Mouse (Mus musculus) MEL (cell line): ENCODE measurements at regions not wholly inside any gene's neighbourhood (a gene's known extent, or its start where the extent isn't known, plus 50 kb on each side); places are given as distances from the start of the nearest gene placed in this dataset.

Experiments used
- DNase-seq: peaks from one replicate; pipeline ENCODE4 v3.0.0; 2011; ENCODE audit warnings: low read depth, low spot score
- H3K27ac ChIP-seq: 2 replicates; pipeline ENCODE4 v1.5.1; 2012; ENCODE audit warnings: low read depth, mild to moderate bottlenecking, control low read depth, low read length, moderate library complexity; ENCODE audit not compliant: control insufficient read depth
- H3K27me3 ChIP-seq, 2 experiments: fragments of 150-350 bp in 1 of 2; sonication (generic) in 1 of 2; 2 replicates each; pipeline ENCODE4 v1.6.1; 2012; ENCODE audit warnings: low read length in 2 of 2, mild to moderate bottlenecking in 2 of 2, improper control_type of control experiment in 1 of 2, moderate library complexity in 1 of 2; ENCODE audit not compliant: insufficient read depth in 2 of 2, control insufficient read depth in 1 of 2
- H3K36me3 ChIP-seq, 2 experiments: 2 replicates each; pipeline ENCODE4 v1.6.1; 2012 to 2014; ENCODE audit warnings: low read length in 2 of 2, improper control_type of control experiment in 1 of 2, inconsistent platforms in 1 of 2, mild to moderate bottlenecking in 1 of 2; ENCODE audit not compliant: insufficient read depth in 2 of 2, control insufficient read depth in 1 of 2
- H3K4me1 ChIP-seq, 2 experiments: fragments of 150-350 bp in 1 of 2; sonication (generic) in 1 of 2; 2 replicates each; pipeline ENCODE4 v1.6.1; 2012; ENCODE audit warnings: low read length in 2 of 2, improper control_type of control experiment in 1 of 2, mild to moderate bottlenecking in 1 of 2; ENCODE audit not compliant: insufficient read depth in 2 of 2, control insufficient read depth in 1 of 2
- H3K4me3 ChIP-seq, 2 experiments: fragments of 150-350 bp in 1 of 2; sonication (generic) in 1 of 2; 2 replicates each; pipeline ENCODE4 v1.5.1; 2012; ENCODE audit warnings: low read depth in 2 of 2, low read length in 2 of 2, mild to moderate bottlenecking in 2 of 2, moderate library complexity in 2 of 2, control low read depth in 1 of 2, improper control_type of control experiment in 1 of 2; ENCODE audit not compliant: control insufficient read depth in 1 of 2, insufficient read depth in 1 of 2
- H3K79me2 ChIP-seq: 2 replicates; pipeline ENCODE4 v1.6.1; 2012; ENCODE audit warnings: mild to moderate bottlenecking, low read length, moderate library complexity; ENCODE audit not compliant: control insufficient read depth, poor library complexity, insufficient read depth
- H3K9ac ChIP-seq: 2 replicates; pipeline ENCODE4 v1.6.1; 2012; ENCODE audit warnings: low read depth, mild to moderate bottlenecking, control low read depth, low read length, moderate library complexity; ENCODE audit not compliant: control insufficient read depth, poor library complexity, severe bottlenecking
- H3K9me3 ChIP-seq: fragments of 150-350 bp; sonication (generic); replicated peaks from 2 replicates; pipeline ENCODE4 v1.6.1; 2012; ENCODE audit warnings: mild to moderate bottlenecking, low read length, improper control_type of control experiment, moderate library complexity; ENCODE audit not compliant: insufficient read depth
- BHLHE40 ChIP-seq: IDR thresholded peaks from 2 replicates; pipeline ENCODE4 v1.6.1; 2012; ENCODE audit warnings: low read depth, mild to moderate bottlenecking, inconsistent platforms, low read length, improper control_type of control experiment, borderline replicate concordance
- CHD1 ChIP-seq: IDR thresholded peaks from 2 replicates; pipeline ENCODE4 v1.6.1; 2012; ENCODE audit warnings: low read depth, mild to moderate bottlenecking, inconsistent platforms, low read length, improper control_type of control experiment
- CHD2 ChIP-seq: IDR thresholded peaks from 2 replicates; pipeline ENCODE4 v1.6.1; 2011; ENCODE audit warnings: low read length, improper control_type of control experiment
- E2F4 ChIP-seq: IDR thresholded peaks from 2 replicates; pipeline ENCODE4 v1.6.1; 2011; ENCODE audit warnings: low read depth, low read length, improper control_type of control experiment, borderline replicate concordance
- EP300 ChIP-seq, 2 experiments: IDR thresholded peaks; 2 replicates each; pipeline ENCODE4 v1.6.1; 2011; ENCODE audit warnings: improper control_type of control experiment in 2 of 2, low read length in 2 of 2, low read depth in 1 of 2, mild to moderate bottlenecking in 1 of 2
- ETS1 ChIP-seq: IDR thresholded peaks from 2 replicates; pipeline ENCODE4 v1.6.1; 2012; ENCODE audit warnings: low read depth, mild to moderate bottlenecking, inconsistent platforms, low read length, improper control_type of control experiment, moderate library complexity
- JUND ChIP-seq: IDR thresholded peaks from 2 replicates; pipeline ENCODE4 v1.6.1; 2011; ENCODE audit warnings: low read depth, mild to moderate bottlenecking, improper control_type of control experiment, low read length
- KAT2A ChIP-seq: conservative IDR thresholded peaks from 2 replicates; pipeline ENCODE4 v1.6.1; 2012; ENCODE audit warnings: low read depth, low read length, improper control_type of control experiment, inconsistent platforms
- MAFK ChIP-seq: IDR thresholded peaks from 2 replicates; pipeline ENCODE4 v1.6.1; 2011; ENCODE audit warnings: low read depth, mild to moderate bottlenecking, low read length, improper control_type of control experiment, borderline replicate concordance
- MAX ChIP-seq: IDR thresholded peaks from 2 replicates; pipeline ENCODE4 v1.6.1; 2011; ENCODE audit warnings: low read length, improper control_type of control experiment
- MYB ChIP-seq: IDR thresholded peaks from 2 replicates; pipeline ENCODE4 v1.6.1; 2011; ENCODE audit warnings: mild to moderate bottlenecking, low read depth, low read length, improper control_type of control experiment
- MYC ChIP-seq: IDR thresholded peaks from 2 replicates; pipeline ENCODE4 v1.6.1; 2011; ENCODE audit warnings: low read depth, mild to moderate bottlenecking, low read length, improper control_type of control experiment, moderate library complexity
- NELFE ChIP-seq: IDR thresholded peaks from 2 replicates; pipeline ENCODE4 v1.6.1; 2011; ENCODE audit warnings: low read depth, low read length, improper control_type of control experiment
- RCOR1 ChIP-seq: IDR thresholded peaks from 2 replicates; pipeline ENCODE4 v1.6.1; 2012; ENCODE audit warnings: low read depth, mild to moderate bottlenecking, inconsistent platforms, low read length, improper control_type of control experiment
- SMC3 ChIP-seq: IDR thresholded peaks from 2 replicates; pipeline ENCODE4 v1.6.1; 2011; ENCODE audit warnings: low read depth, low read length, improper control_type of control experiment
- TAL1 ChIP-seq: IDR thresholded peaks from 2 replicates; pipeline ENCODE4 v1.6.1; 2012; ENCODE audit warnings: mild to moderate bottlenecking, inconsistent platforms, low read length, moderate library complexity, mixed read lengths
- TCF12 ChIP-seq: IDR thresholded peaks from 2 replicates; pipeline ENCODE4 v1.6.1; 2014; ENCODE audit warnings: low read depth, mild to moderate bottlenecking, inconsistent platforms, low read length, improper control_type of control experiment, moderate library complexity
- ZMIZ1 ChIP-seq: IDR thresholded peaks from 2 replicates; pipeline ENCODE4 v1.6.1; 2012; ENCODE audit warnings: low read depth, mild to moderate bottlenecking, inconsistent platforms, low read length, improper control_type of control experiment, moderate library complexity
- ZNF384 ChIP-seq: IDR thresholded peaks from 2 replicates; pipeline ENCODE4 v1.6.1; 2012; ENCODE audit warnings: low read depth, mild to moderate bottlenecking, inconsistent platforms, low read length, improper control_type of control experiment

DNA sequence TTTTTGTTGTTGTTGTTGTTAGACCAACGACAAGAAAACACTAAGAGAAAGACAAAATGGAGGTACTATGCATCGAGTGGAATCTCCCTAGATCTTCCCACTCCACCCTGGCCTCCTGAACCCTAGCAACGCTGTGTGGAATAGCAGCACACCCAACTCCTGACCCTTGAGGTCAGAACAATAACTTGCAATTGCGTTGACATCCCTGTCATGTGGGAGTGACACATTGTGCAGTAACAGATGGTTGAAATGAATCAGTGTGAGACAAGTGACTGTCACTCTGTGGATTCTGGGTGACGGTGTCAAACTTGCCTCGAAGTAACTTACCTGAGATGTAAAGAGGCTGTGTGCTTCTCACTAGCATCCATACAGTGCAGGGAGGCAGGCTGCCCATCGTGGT, 167.1 kb upstream of the Kiz start:
- Histone ChIP-seq H3K27ac (no peak overlapping the region), H3K36me3 (no peaks in the 10 kb centered on the region), H3K4me3 (no peak overlapping the region), H3K9me3 (no peaks in the 10 kb centered on the region), H3K27me3 (peaks cover 2 to 8% of the 10 kb centered on the region in 2 experiments; a peak in 2 of 4 replicates), H3K79me2 (no peaks in the 10 kb centered on the region), H3K4me1 (no peaks in the 10 kb centered on the region), H3K9ac (no peak overlapping the region)
- DNase-seq: no peak
- no peak for TF ChIP-seq CHD1
- no peak for TF ChIP-seq MYB
- no peak for TF ChIP-seq BHLHE40
- no peak for TF ChIP-seq KAT2A
- no peak for TF ChIP-seq ZNF384
- no peak for TF ChIP-seq TCF12
- TF ChIP-seq EP300 (IDR thresholded peaks at IDR 0.05; ENCODE audit: low read depth in 1 of 2, low read length in 2 of 2): no peak
- no peak for TF ChIP-seq JUND
- TF ChIP-seq MAFK: no peak
- TF ChIP-seq RCOR1: no peak
- no peak for TF ChIP-seq MAX
- TF ChIP-seq ZMIZ1: no peak
- no peak for TF ChIP-seq NELFE
- no peak for TF ChIP-seq TAL1
- TF ChIP-seq ETS1: no peak
- no peak for TF ChIP-seq MYC
- TF ChIP-seq CHD2: no peak
- TF ChIP-seq SMC3: no peak

DNA sequence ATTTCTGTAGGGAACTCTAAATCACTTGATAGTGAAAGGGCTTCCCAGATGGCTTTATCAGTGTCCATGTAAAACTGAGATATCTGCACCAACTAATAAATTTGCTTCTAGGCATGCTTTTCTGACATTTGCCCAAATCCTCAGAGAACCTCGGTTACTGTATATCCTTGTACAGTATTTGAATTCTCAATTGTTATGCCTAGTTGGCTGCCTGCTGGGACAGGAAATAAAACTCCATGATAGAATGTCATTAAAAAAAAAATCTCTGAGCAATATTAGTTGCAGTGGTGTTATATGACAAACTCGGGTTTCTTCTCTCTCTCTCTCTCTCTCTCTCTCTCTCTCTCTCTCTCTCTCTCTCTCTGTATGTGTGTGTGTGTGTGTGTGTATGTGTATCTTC, 162.2 kb upstream of the Kiz start:
- TF ChIP-seq TAL1 (no peak), E2F4 (no peak), ZNF384 (no peak), TCF12 (no peak), CHD1 (no peak), KAT2A (no peak)
- Histone ChIP-seq H3K79me2 (no peaks in the 10 kb centered on the region), H3K4me1 (no peaks in the 10 kb centered on the region), H3K27ac (no peak overlapping the region), H3K36me3 (no peaks in the 10 kb centered on the region), H3K4me3 (no peak overlapping the region), H3K27me3 (peaks cover 0 to 2% of the 10 kb centered on the region in 2 experiments; a peak in 1 of 4 replicates), H3K9me3 (no peaks in the 10 kb centered on the region), H3K9ac (no peak overlapping the region)
- no peak for DNase-seq
